Mouse (Mus musculus) embryonic facial prominence, embryonic 10.5 days (tissue): ENCODE results near the gene Zfp428. TPM values are rescaled to one million over a fixed set of nuclear protein-coding genes. Genes with fewer than 3 reads are reported as not detected.

ENCODE experiments used
- DNase-seq: peaks from one replicate; pipeline ENCODE4 v3.0.0-alpha.2; 2017; ENCODE audit warnings: low spot score
- H3K27ac ChIP-seq: fragments of 300-500 bp; sonication (generic); replicated peaks from 2 replicates; pipeline ENCODE4 v1.5.1; 2016; ENCODE audit warnings: mild to moderate bottlenecking
- H3K27me3 ChIP-seq: fragments of 300-500 bp; sonication (generic); replicated peaks from 2 replicates; pipeline ENCODE4 v1.6.1; 2016; ENCODE audit warnings: low read depth, mild to moderate bottlenecking; ENCODE audit not compliant: poor library complexity, severe bottlenecking
- H3K36me3 ChIP-seq: fragments of 300-500 bp; sonication (generic); replicated peaks from 2 replicates; pipeline ENCODE4 v1.6.1; 2016; ENCODE audit warnings: mild to moderate bottlenecking, moderate library complexity
- H3K4me1 ChIP-seq: fragments of 300-500 bp; sonication (generic); 2 replicates; pipeline ENCODE4 v1.6.1; 2016
- H3K4me3 ChIP-seq: fragments of 300-500 bp; sonication (generic); 2 replicates; pipeline ENCODE4 v1.5.1; 2016; ENCODE audit warnings: mild to moderate bottlenecking, moderate library complexity
- H3K9me3 ChIP-seq: fragments of 300-500 bp; sonication (generic); 2 replicates; pipeline ENCODE4 v1.6.1; 2016; ENCODE audit warnings: mild to moderate bottlenecking
- WGBS: fragments of 180-500 bp; shearing (Covaris S2); methylation state at CpG from one replicate; pipeline ENCODE4 v1.1.7; 2016; 5-methylcytosine and 5-hydroxymethylcytosine counted together
- polyA plus RNA-seq: library from polyadenylated mRNA; unstranded; fragments of >200 nt; fragmentation: Nextera tagmentation; extraction: Ambion mirVana; gene quantifications from 2 replicates; pipeline ENCODE4 v1.2.1, GENCODE M21; 2016

Gene Zfp428
- polyA plus RNA-seq, result 100.0 and 110 TPM in 2 replicates

DNA sequence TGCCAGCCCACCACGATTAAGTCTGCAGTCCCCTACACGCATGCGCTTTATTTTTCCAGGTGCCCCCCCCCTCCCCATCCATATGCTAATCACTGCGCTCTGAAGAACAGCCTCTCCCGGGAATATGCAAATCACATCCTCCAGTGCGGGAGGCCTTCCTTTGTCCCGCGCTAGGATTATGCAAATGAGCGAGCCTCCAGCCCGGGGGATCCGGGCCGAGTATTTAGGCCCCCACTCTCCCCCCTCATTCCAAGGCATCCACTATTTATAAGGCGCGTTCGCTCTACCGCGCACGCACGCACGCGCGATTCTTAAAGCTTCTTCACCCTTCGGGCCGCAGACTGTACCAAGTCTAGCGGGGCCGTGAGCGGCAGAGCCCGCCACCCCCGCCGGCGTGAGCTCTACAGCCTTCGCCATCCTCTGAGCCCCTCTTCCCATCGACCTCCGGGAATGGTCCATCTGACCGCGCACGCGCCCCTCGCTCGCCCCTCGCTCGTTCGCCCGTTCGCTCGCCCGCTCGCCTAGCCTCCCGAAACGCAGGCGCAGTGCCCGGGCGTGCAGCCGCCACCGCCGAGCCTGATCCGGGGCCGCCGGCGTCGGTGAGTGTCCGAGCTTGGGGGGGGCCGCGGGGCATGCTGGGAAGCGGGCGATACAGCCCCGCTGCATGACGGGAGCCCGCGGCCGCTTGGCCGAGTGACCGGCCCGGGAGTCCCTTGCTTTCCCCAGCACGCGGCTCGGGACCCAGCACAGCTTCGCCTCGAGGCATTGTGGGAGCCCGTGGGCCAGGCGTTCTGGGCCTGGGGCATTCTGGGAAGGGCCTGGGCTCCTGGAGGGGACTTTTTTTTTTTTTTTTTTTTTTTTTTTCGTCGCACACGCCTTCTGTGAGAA, at the start of gene Zfp428:
Gene Zfp428, plus strand, starts transcription at position 169 of the 888 bp plus-strand sequence.
- under 1% methylated on average over 84 of the region's 84 CpGs for WGBS
- peaks cover 19% of the 10 kb centered on the region for H3K27me3 ChIP-seq

GRCm38 (mm10) chr7:24457726-24458370, 49.0 kb upstream of the Zfp428 start:
- Histone ChIP-seq H3K4me3 (no peak overlapping the region), H3K36me3 (no peaks in the 10 kb centered on the region), H3K27me3 (peaks cover 17% of the 10 kb centered on the region), H3K27ac (no peak overlapping the region), H3K4me1 (peaks cover 11% of the 10 kb centered on the region), H3K9me3 (no peaks in the 10 kb centered on the region)
- DNase-seq, result no peak
- WGBS, result 71% methylated on average over 10 of the region's 10 CpGs

More for the DNA sequence above, at the start of gene Zfp428:
- no peaks in the 10 kb centered on the region for H3K9me3 ChIP-seq
- peak; percentile 92 for DNase-seq
- peak within 1 kb of the TSS; percentile 93 for H3K27ac ChIP-seq
- peaks cover 48% of the 10 kb centered on the region for H3K4me1 ChIP-seq
- H3K4me3 ChIP-seq, result peak within 1 kb of the TSS; percentile 67
- H3K36me3 ChIP-seq, result peaks cover 25% of the 10 kb centered on the region

- DNase-seq, result no peak
- Histone ChIP-seq H3K4me3 (no peak overlapping the region), H3K36me3 (no peaks in the 10 kb centered on the region), H3K9me3 (no peaks in the 10 kb centered on the region), H3K27me3 (peaks cover 20% of the 10 kb centered on the region), H3K27ac (no peak overlapping the region), H3K4me1 (peaks cover 15% of the 10 kb centered on the region)
- WGBS, result 80% methylated on average over 5 of the region's 5 CpGs
Observed at GRCm38 (mm10) chr7:24459440-24459839, 47.4 kb upstream of the Zfp428 start.

DNA sequence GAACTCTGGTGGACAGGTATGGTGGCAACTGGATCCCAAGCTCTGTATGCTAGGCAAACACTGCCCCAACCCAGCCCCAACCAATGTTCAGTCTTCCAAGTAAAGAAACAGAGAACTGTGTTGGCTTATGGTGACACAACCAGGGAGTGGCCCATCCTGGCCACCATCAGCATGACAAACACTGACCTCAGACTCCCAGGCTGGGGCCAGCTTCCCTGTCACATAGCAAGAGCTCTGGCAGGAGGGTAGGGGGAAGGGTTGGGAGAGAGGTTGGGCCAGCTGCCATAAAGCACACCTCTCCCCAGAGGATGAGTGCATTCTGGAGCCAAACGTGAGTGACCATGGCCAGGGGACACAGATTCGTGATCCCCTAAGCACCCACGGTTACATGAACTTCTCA, 47.0 kb upstream of the Zfp428 start:
- WGBS, result 70% methylated on average over 3 of the region's 3 CpGs
- no peak overlapping the region for H3K27ac ChIP-seq
- peaks cover 15% of the 10 kb centered on the region for H3K4me1 ChIP-seq
- H3K36me3 ChIP-seq, result no peaks in the 10 kb centered on the region
- H3K27me3 ChIP-seq, result peaks cover 20% of the 10 kb centered on the region
- no peak for DNase-seq
- H3K9me3 ChIP-seq, result no peaks in the 10 kb centered on the region
- H3K4me3 ChIP-seq, result no peak overlapping the region

- Histone ChIP-seq H3K4me3 (no peak overlapping the region), H3K27ac (no peak overlapping the region), H3K9me3 (no peaks in the 10 kb centered on the region), H3K36me3 (no peaks in the 10 kb centered on the region), H3K27me3 (peaks cover 20% of the 10 kb centered on the region), H3K4me1 (peaks cover 15% of the 10 kb centered on the region)
- no peak for DNase-seq
- 73% methylated on average over 14 of the region's 14 CpGs for WGBS
Observed at GRCm38 (mm10) chr7:24461376-24462051, 45.3 kb upstream of the Zfp428 start.

- H3K4me1 ChIP-seq, result peaks cover 15% of the 10 kb centered on the region
- DNase-seq, result peak; percentile 56
- H3K36me3 ChIP-seq, result no peaks in the 10 kb centered on the region
- H3K9me3 ChIP-seq, result no peaks in the 10 kb centered on the region
- H3K4me3 ChIP-seq, result peak within 1 kb of the TSS; percentile 45
- peak within 1 kb of the TSS; percentile 44 for H3K27ac ChIP-seq
- peaks cover 20% of the 10 kb centered on the region for H3K27me3 ChIP-seq
- 12% methylated on average over 27 of the region's 27 CpGs for WGBS
Observed at GRCm38 (mm10) chr7:24462388-24463319, 44.2 kb upstream of the Zfp428 start, which contains the start of gene Plaur. Plaur (plus strand) TSS chr7:24462484.

GRCm38 (mm10) chr7:24466835-24467234, 40.0 kb upstream of the Zfp428 start:
- WGBS, result 87% methylated on average over 6 of the region's 6 CpGs
- Histone ChIP-seq H3K9me3 (peaks cover 5% of the 10 kb centered on the region; the same call in 1 of the 2 replicates), H3K27me3 (peaks cover 11% of the 10 kb centered on the region), H3K27ac (no peak overlapping the region), H3K4me1 (peaks cover 12% of the 10 kb centered on the region), H3K4me3 (no peak overlapping the region), H3K36me3 (no peaks in the 10 kb centered on the region)
- DNase-seq, result no peak

DNA sequence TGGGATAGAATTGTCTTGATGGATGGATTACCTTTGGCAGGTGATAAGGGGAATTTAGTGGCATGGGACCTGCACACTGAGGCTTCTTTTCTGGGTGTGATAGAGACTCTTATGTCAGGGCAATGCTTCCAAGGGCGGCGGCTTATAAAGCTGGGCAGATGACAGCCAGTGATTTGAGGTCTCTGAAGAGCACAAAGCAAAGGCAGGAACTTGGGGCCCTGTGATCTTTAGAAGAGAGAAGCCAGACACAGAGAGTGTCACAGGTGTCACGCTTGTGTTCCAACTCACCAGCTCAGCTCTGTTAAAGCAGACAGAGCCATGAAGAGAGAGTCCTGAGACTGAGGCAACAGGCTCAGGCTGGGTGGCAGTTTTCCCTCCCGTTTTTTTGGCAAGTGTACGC, 38.9 kb upstream of the Zfp428 start:
- DNase-seq, result no peak
- Histone ChIP-seq H3K4me1 (peaks cover 4% of the 10 kb centered on the region), H3K36me3 (no peaks in the 10 kb centered on the region), H3K4me3 (no peak overlapping the region), H3K27ac (no peak overlapping the region), H3K27me3 (peaks cover 3% of the 10 kb centered on the region), H3K9me3 (peaks cover 5% of the 10 kb centered on the region; the same call in 1 of the 2 replicates)
- WGBS, result 81% methylated on average over 5 of the region's 5 CpGs

DNA sequence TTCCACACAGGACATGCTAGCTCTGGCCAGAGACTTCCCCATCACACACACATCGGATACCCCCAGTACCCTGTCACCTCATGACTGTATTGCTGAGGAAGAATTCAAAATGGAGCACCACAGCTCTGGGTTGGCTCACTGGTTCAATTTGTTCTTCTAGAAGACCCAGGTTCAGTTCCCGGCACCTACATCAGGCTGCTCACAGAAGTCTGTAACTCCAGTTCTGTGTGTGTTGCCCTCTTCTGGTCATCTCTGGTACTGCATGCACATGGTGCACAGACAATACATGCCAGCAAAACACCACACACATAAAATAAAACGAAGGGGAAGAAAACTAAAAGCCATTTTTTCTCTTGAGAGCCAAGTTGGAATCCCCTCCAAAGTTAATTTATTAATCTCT, 37.7 kb upstream of the Zfp428 start:
- H3K4me1 ChIP-seq, result no peaks in the 10 kb centered on the region
- H3K27ac ChIP-seq, result no peak overlapping the region
- H3K36me3 ChIP-seq, result no peaks in the 10 kb centered on the region
- H3K9me3 ChIP-seq, result peaks cover 5% of the 10 kb centered on the region; the same call in 1 of the 2 replicates
- 82% methylated on average over 3 of the region's 3 CpGs for WGBS
- DNase-seq, result peak; percentile 19
- H3K27me3 ChIP-seq, result no peaks in the 10 kb centered on the region; the same call in 1 of the 2 replicates
- no peak overlapping the region for H3K4me3 ChIP-seq

GRCm38 (mm10) chr7:24470356-24470755, 36.5 kb upstream of the Zfp428 start:
- 91% methylated on average over 7 of the region's 7 CpGs for WGBS
- no peaks in the 10 kb centered on the region for H3K36me3 ChIP-seq
- H3K9me3 ChIP-seq, result peaks cover 5% of the 10 kb centered on the region; the same call in 1 of the 2 replicates
- no peak overlapping the region for H3K27ac ChIP-seq
- H3K27me3 ChIP-seq, result no peaks in the 10 kb centered on the region; the same call in 1 of the 2 replicates
- peaks cover 5% of the 10 kb centered on the region for H3K4me1 ChIP-seq
- no peak for DNase-seq
- no peak overlapping the region for H3K4me3 ChIP-seq

GRCm38 (mm10) chr7:24472442-24472841, 34.4 kb upstream of the Zfp428 start:
- Histone ChIP-seq H3K36me3 (no peaks in the 10 kb centered on the region), H3K4me3 (no peak overlapping the region), H3K27me3 (no peaks in the 10 kb centered on the region; the same call in 1 of the 2 replicates), H3K4me1 (peaks cover 5% of the 10 kb centered on the region), H3K9me3 (peaks cover 5% of the 10 kb centered on the region; the same call in 1 of the 2 replicates), H3K27ac (no peak overlapping the region)
- 83% methylated on average over 6 of the region's 6 CpGs for WGBS
- DNase-seq, result no peak
